Mouse (Mus musculus) neural tube, postnatal 0 days (tissue): ENCODE measurements around the gene Cd38. TPM values are rescaled to one million over a fixed set of nuclear protein-coding genes. Genes with fewer than 3 reads are reported as not detected.

Experiments
- polyA plus RNA-seq: library from polyadenylated mRNA; unstranded; fragments of >200 nt; fragmentation: Nextera tagmentation; extraction: Ambion mirVana; gene quantifications from 2 replicates; pipeline ENCODE4 v1.2.1, GENCODE M21; 2015

Cd38 gene
- polyA plus RNA-seq, result 3.7 TPM in 2 replicates

GRCm38 (mm10) chr5:43868253-43868652, at the start of gene Cd38:
Gene Cd38, plus strand, starts transcription at chr5:43868553.

DNA sequence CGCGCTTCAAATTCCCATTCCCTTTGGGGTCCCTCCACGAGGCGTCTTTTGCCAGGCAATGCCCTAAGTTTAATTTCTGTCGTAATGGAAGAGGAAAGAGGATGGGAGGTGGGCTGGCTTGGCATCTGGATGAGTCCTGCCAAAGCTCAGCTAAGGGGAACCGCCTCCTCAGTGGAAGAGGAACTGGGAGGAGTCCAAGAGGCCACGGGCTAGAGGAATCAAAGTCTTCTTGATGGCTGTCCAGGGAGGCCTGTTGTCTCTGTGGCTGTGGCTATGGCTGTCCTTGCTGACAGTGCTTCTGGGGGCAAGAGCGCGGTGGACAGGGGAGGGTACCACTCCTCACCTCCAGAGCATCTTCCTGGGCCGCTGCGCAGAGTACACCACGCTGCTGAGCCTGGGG, 49.7 kb upstream of the Cd38 start, which contains the start of gene Bst1:
Gene Bst1 (plus strand): TSS at position 191 of the 400 bp plus-strand sequence.

GRCm38 (mm10) chr5:43821538-43821937, 46.8 kb upstream of the Cd38 start, which contains the start of gene Fbxl5:
Gene Fbxl5, minus strand, starts transcription at chr5:43821638.

DNA sequence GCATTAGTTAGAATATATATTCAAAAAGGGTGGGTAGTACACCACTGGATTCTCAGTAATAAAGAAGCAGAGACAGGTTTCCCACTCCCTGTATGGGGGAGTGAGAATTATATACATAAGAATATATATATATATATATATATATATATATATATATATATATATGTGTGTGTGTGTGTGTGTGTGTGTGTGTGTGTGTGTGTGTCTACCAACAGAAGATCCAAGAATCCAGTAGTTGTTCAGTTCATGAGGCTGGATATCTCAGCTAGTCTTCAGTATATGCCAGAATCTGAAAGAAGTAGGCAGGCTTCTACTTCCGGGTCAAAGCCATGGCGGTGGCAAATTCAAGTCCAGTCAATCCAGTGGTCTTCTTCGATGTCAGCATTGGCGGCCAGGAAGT, 44.5 kb downstream of the Cd38 start, which contains the start of gene Gm7879:
Gene Gm7879 (plus strand): TSS at position 301 of the 400 bp plus-strand sequence.

Other genes starting within 250 kb of the Cd38 start
- 7.2 and 8.1 TPM in 2 replicates for gene Cc2d2a, start 206.2 kb upstream of the Cd38 start, polyA plus RNA-seq
- gene Bst1, start 49.7 kb upstream of the Cd38 start, polyA plus RNA-seq, result 0.72 TPM in 1 of 2 replicates, not detected in the other
- 79.3 and 80.7 TPM in 2 replicates for gene Fbxl5, start 46.9 kb upstream of the Cd38 start, polyA plus RNA-seq
- gene Gm7879, start 44.6 kb downstream of the Cd38 start, polyA plus RNA-seq, result not detected in 2 replicates
- gene Fgfbp1, start 113.2 kb downstream of the Cd38 start, polyA plus RNA-seq, result 16.9 and 41.5 TPM in 2 replicates
- 13.8 and 17.3 TPM in 2 replicates for gene Prom1, start 233.5 kb downstream of the Cd38 start, polyA plus RNA-seq